Mouse (Mus musculus): Measurements from ENCODE around the gene Mall. TPM values are rescaled to one million over a fixed set of nuclear protein-coding genes. Genes with fewer than 3 reads are reported as not detected.

Gene Mall
- total and polyA plus RNA-seq, 3 experiments = not detected

DNA sequence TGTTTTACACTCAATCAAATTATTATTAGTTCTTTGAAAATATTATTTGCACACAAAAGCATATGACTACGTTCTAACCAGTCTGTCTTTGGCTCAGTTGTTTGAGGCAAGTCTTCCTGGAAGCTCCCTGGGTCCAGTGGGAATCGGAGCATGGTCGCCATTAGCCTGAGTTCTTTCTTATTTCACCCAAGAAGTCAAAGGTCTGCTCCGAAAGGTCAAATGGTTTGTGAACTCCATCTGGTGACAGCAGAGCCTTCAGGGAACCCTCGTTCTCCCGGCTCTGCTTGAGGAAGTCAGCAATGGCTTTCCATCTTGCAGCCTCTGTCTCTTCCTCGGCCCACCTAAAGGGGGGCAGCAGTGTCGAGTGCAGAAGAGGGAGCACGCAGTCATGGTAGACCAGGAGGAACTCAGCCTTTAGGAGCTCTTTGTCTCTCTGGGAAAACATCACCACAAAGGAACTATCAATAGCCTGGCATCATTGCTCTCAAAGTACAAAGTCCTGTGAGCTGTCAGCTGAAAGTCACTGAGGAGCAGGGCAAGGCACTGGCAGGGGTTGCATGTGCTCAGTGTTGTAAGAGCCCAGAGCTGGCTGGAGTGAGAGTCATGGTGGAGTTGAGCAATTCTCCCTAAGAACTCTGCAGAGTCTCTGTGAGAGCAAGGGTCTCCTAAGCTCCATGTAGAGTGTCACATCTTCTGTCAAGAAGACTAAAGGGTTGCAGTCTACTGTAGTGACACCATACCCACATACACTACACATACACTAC, 11.2 kb upstream of the Mall start:
- DNase-seq (ENCODE audit: low read depth, low spot score) = no peak
- Histone ChIP-seq H3K36me3 (ENCODE audit: control insufficient read depth in 1 of 2, insufficient read depth in 2 of 2, low read length in 2 of 2) (no peaks in the 10 kb centered on the region), H3K9me3 (replicated peaks; ENCODE audit: insufficient read depth, low read length) (no peaks in the 10 kb centered on the region), H3K27me3 (ENCODE audit: control insufficient read depth in 1 of 2, insufficient read depth in 2 of 2, low read length in 2 of 2) (no peaks in the 10 kb centered on the region), H3K4me1 (ENCODE audit: control insufficient read depth in 1 of 2, insufficient read depth in 2 of 2, low read length in 2 of 2) (no peaks in the 10 kb centered on the region), H3K4me3 (ENCODE audit: control insufficient read depth in 1 of 2, insufficient read depth in 1 of 2, low read depth in 2 of 2, low read length in 2 of 2) (no peak overlapping the region), H3K27ac (ENCODE audit: control insufficient read depth, low read depth, low read length) (no peak overlapping the region), H3K79me2 (ENCODE audit: control insufficient read depth, insufficient read depth, low read length, poor library complexity) (no peaks in the 10 kb centered on the region), H3K9ac (ENCODE audit: control insufficient read depth, low read depth, low read length, poor library complexity, severe bottlenecking) (no peak overlapping the region)
- no peak for TF ChIP-seq NRF1 (IDR thresholded peaks at IDR 0.05; ENCODE audit: insufficient read depth, low read depth, low read length, poor library complexity, severe bottlenecking)
- TF ChIP-seq MAFK (IDR thresholded peaks at IDR 0.05; ENCODE audit: borderline replicate concordance, low read depth, low read length) = no peak
- no peak for TF ChIP-seq ZC3H11A (IDR thresholded peaks at IDR 0.05; ENCODE audit: low read depth, low read length)
- TF ChIP-seq UBTF (IDR thresholded peaks at IDR 0.05; ENCODE audit: borderline replicate concordance, insufficient read depth, low read depth, low read length) = no peak
- TF ChIP-seq TBP (IDR thresholded peaks at IDR 0.05; ENCODE audit: low read depth, low read length) = no peak
- no peak for TF ChIP-seq MEF2A (IDR thresholded peaks at IDR 0.05; ENCODE audit: extremely low read depth, insufficient replicate concordance, low read depth, low read length, poor library complexity, severe bottlenecking)
- no peak for TF ChIP-seq MYB (IDR thresholded peaks at IDR 0.05; ENCODE audit: low read depth, low read length)
- no peak for TF ChIP-seq USF1 (IDR thresholded peaks at IDR 0.05; ENCODE audit: low read depth, low read length)
- no peak for TF ChIP-seq CHD1 (IDR thresholded peaks at IDR 0.05; ENCODE audit: low read depth, low read length)
- no peak for TF ChIP-seq ELF1 (IDR thresholded peaks at IDR 0.05; ENCODE audit: low read depth, low read length)
- no peak for TF ChIP-seq ZKSCAN1 (IDR thresholded peaks at IDR 0.05; ENCODE audit: low read depth, low read length)
- TF ChIP-seq TAL1 (IDR thresholded peaks at IDR 0.05; ENCODE audit: low read length) = no peak
- no peak for TF ChIP-seq ETS1 (IDR thresholded peaks at IDR 0.05; ENCODE audit: low read depth, low read length)
- TF ChIP-seq GABPA (IDR thresholded peaks at IDR 0.05; ENCODE audit: low read depth, low read length) = no peak
- TF ChIP-seq CTCF (IDR thresholded peaks at IDR 0.05 in 2 of 3, conservative IDR thresholded peaks at IDR 0.05 in 1 of 3; ENCODE audit: control insufficient read depth in 1 of 3, insufficient read depth in 1 of 3, low read depth in 2 of 3, low read length in 3 of 3, poor library complexity in 1 of 3, severe bottlenecking in 1 of 3) = no peak

- no peak for DNase-seq (ENCODE audit: low read depth, low spot score)
- no peak for TF ChIP-seq MXI1 (IDR thresholded peaks at IDR 0.05; ENCODE audit: low read depth, low read length)
- Histone ChIP-seq H3K27ac (ENCODE audit: control insufficient read depth, low read depth, low read length) (no peak overlapping the region), H3K27me3 (ENCODE audit: control insufficient read depth in 1 of 2, insufficient read depth in 2 of 2, low read length in 2 of 2) (no peaks in the 10 kb centered on the region), H3K4me1 (ENCODE audit: control insufficient read depth in 1 of 2, insufficient read depth in 2 of 2, low read length in 2 of 2) (no peaks in the 10 kb centered on the region), H3K36me3 (ENCODE audit: control insufficient read depth in 1 of 2, insufficient read depth in 2 of 2, low read length in 2 of 2) (no peaks in the 10 kb centered on the region), H3K4me3 (ENCODE audit: control insufficient read depth in 1 of 2, insufficient read depth in 1 of 2, low read depth in 2 of 2, low read length in 2 of 2) (no peak overlapping the region), H3K9me3 (replicated peaks; ENCODE audit: insufficient read depth, low read length) (no peaks in the 10 kb centered on the region), H3K79me2 (ENCODE audit: control insufficient read depth, insufficient read depth, low read length, poor library complexity) (no peaks in the 10 kb centered on the region), H3K9ac (ENCODE audit: control insufficient read depth, low read depth, low read length, poor library complexity, severe bottlenecking) (no peak overlapping the region)
These were observed 8.2 kb upstream of the Mall start for GRCm38 (mm10) chr2:127737885-127738284.

All from MEL (cell line).